Mouse (Mus musculus) myocyte (in vitro differentiated cells): Measurements from ENCODE around the gene Tshz3.

Source experiments
- CEBPB ChIP-seq: IDR thresholded peaks from 2 replicates; pipeline ENCODE4 v1.6.1; 2011; ENCODE audit warnings: mild to moderate bottlenecking, moderate library complexity; ENCODE audit not compliant: poor library complexity, insufficient read depth, severe bottlenecking
- MAX ChIP-seq: IDR thresholded peaks from one replicate; pipeline ENCODE4 v1.6.1; 2011; ENCODE audit warnings: low read depth, mild to moderate bottlenecking, control low read depth
- USF1 ChIP-seq: IDR thresholded peaks from one replicate; pipeline ENCODE4 v1.6.1; 2011; ENCODE audit warnings: low read depth, mild to moderate bottlenecking, control low read depth, moderate library complexity

DNA sequence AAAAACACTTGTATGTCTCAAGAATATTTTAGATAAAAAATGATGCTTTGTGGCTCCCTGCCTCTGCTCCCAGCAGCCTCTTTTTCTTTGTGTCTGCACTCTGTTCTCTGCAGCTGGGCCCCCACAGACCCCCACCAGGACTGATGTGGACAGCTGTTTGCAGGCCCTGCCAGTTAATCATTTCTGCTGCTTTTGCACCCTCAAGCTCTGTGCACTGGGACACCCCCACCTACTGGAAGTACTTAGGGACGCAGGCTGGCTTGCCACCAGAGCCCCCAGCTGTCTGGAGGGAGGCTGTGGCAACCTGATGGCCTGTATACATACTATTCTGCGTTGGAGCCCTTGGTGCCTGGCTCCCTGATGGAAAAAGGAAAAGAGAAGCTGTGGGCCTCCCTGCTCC lies 11.3 kb downstream of the Tshz3 start:
- no peak for TF ChIP-seq MAX
- TF ChIP-seq CEBPB, result no peak
- TF ChIP-seq USF1, result no peak
